Mouse (Mus musculus): Measurements from ENCODE around the gene Colq. TPM values are rescaled to one million over a fixed set of nuclear protein-coding genes. Genes with fewer than 3 reads are reported as not detected.
A peak's percentile ranks its signal among the peaks of the same experiment; 100 is the strongest.

The Colq gene
- polyA plus RNA-seq, 1 experiment, result not detected

GRCm38 (mm10) chr14:31509911-31510310 is 81.2 kb downstream of the Colq start:
- Histone ChIP-seq H3K27me3 (ENCODE audit: control insufficient read depth, insufficient read depth, insufficient read length) (no peaks in the 10 kb centered on the region), H3ac (ENCODE audit: control insufficient read depth, insufficient read length, low read depth) (no peak overlapping the region), H3K79me2 (ENCODE audit: control insufficient read depth, insufficient read depth) (peaks cover 7% of the 10 kb centered on the region), H3K4me3 (ENCODE audit: insufficient read depth, poor library complexity, severe bottlenecking) (no peak overlapping the region), H3K79me3 (ENCODE audit: low read depth) (no peaks in the 10 kb centered on the region), H3K36me3 (ENCODE audit: control insufficient read depth, insufficient read depth) (peaks cover 69% of the 10 kb centered on the region)
- TF ChIP-seq CEBPB (IDR thresholded peaks at IDR 0.05; ENCODE audit: low read depth) (no peak), CTCF (IDR thresholded peaks at IDR 0.05; ENCODE audit: control insufficient read depth, insufficient read depth, insufficient read length) (no peak), MYOD1 (IDR thresholded peaks at IDR 0.05; ENCODE audit: control insufficient read depth, insufficient read length, low read depth) (no peak), USF1 (IDR thresholded peaks at IDR 0.05; ENCODE audit: low read depth) (no peak), FOSL1 (IDR thresholded peaks at IDR 0.05; ENCODE audit: insufficient read depth, low read length, poor library complexity, severe bottlenecking) (no peak), MYOG (IDR thresholded peaks at IDR 0.05; ENCODE audit: control insufficient read depth, extremely low read depth, insufficient read length) (no peak), MAX (IDR thresholded peaks at IDR 0.05) (no peak)

GRCm38 (mm10) chr14:31506456-31506855 is 84.7 kb downstream of the Colq start:
- no peaks in the 10 kb centered on the region for H3K27me3 ChIP-seq (ENCODE audit: control insufficient read depth, insufficient read depth, insufficient read length)
- peaks cover 85% of the 10 kb centered on the region for H3K36me3 ChIP-seq (ENCODE audit: control insufficient read depth, insufficient read depth)
- no peak for TF ChIP-seq FOSL1 (IDR thresholded peaks at IDR 0.05; ENCODE audit: insufficient read depth, low read length, poor library complexity, severe bottlenecking)
- TF ChIP-seq CTCF (IDR thresholded peaks at IDR 0.05; ENCODE audit: control insufficient read depth, insufficient read depth, insufficient read length), result no peak
- TF ChIP-seq MYOD1 (IDR thresholded peaks at IDR 0.05; ENCODE audit: control insufficient read depth, insufficient read length, low read depth), result no peak
- TF ChIP-seq USF1 (IDR thresholded peaks at IDR 0.05; ENCODE audit: low read depth), result no peak
- TF ChIP-seq CEBPB (IDR thresholded peaks at IDR 0.05; ENCODE audit: low read depth), result no peak
- TF ChIP-seq MAX (IDR thresholded peaks at IDR 0.05), result no peak
- TF ChIP-seq MYOG (IDR thresholded peaks at IDR 0.05; ENCODE audit: control insufficient read depth, extremely low read depth, insufficient read length), result no peak
- H3ac ChIP-seq (ENCODE audit: control insufficient read depth, insufficient read length, low read depth), result no peak overlapping the region
- H3K4me3 ChIP-seq (ENCODE audit: insufficient read depth, poor library complexity, severe bottlenecking), result no peak overlapping the region
- H3K79me2 ChIP-seq (ENCODE audit: control insufficient read depth, insufficient read depth), result peaks cover 18% of the 10 kb centered on the region
- H3K79me3 ChIP-seq (ENCODE audit: low read depth), result peaks cover 10% of the 10 kb centered on the region

DNA sequence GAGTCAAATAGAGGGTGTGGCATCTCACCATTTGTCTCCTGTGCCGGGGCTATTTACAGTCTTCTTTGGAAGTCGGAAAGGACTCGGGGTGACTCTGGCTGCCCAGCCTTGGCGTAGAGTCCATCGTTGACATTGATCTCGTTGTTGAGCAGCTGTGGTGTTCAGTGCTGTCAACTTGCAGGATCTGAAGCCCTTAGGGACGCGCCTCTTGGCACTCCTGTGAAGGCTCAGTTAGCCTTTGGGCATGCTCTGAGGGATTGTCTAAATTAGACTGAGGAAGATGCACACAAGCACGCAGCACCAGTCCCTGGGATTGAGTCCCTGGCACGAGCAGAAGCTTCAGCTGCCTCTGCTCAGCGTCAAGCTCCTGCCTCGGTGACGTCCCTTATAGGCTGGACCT is 87.7 kb downstream of the Colq start:
- no peaks in the 10 kb centered on the region for H3K27me3 ChIP-seq (ENCODE audit: control insufficient read depth, insufficient read depth, insufficient read length)
- no peak for TF ChIP-seq MYOD1 (IDR thresholded peaks at IDR 0.05; ENCODE audit: control insufficient read depth, insufficient read length, low read depth)
- TF ChIP-seq USF1 (IDR thresholded peaks at IDR 0.05; ENCODE audit: low read depth), result no peak
- TF ChIP-seq CTCF (IDR thresholded peaks at IDR 0.05; ENCODE audit: control insufficient read depth, insufficient read depth, insufficient read length), result no peak
- no peak for TF ChIP-seq FOSL1 (IDR thresholded peaks at IDR 0.05; ENCODE audit: insufficient read depth, low read length, poor library complexity, severe bottlenecking)
- no peak for TF ChIP-seq MAX (IDR thresholded peaks at IDR 0.05)
- TF ChIP-seq CEBPB (IDR thresholded peaks at IDR 0.05; ENCODE audit: low read depth), result no peak
- TF ChIP-seq MYOG (IDR thresholded peaks at IDR 0.05; ENCODE audit: control insufficient read depth, extremely low read depth, insufficient read length), result no peak
- no peak overlapping the region for H3K4me3 ChIP-seq (ENCODE audit: insufficient read depth, poor library complexity, severe bottlenecking)
- peaks cover 95% of the 10 kb centered on the region for H3K36me3 ChIP-seq (ENCODE audit: control insufficient read depth, insufficient read depth)
- H3K79me2 ChIP-seq (ENCODE audit: control insufficient read depth, insufficient read depth), result peaks cover 43% of the 10 kb centered on the region
- H3ac ChIP-seq (ENCODE audit: control insufficient read depth, insufficient read length, low read depth), result no peak overlapping the region
- peaks cover 24% of the 10 kb centered on the region for H3K79me3 ChIP-seq (ENCODE audit: low read depth)

DNA sequence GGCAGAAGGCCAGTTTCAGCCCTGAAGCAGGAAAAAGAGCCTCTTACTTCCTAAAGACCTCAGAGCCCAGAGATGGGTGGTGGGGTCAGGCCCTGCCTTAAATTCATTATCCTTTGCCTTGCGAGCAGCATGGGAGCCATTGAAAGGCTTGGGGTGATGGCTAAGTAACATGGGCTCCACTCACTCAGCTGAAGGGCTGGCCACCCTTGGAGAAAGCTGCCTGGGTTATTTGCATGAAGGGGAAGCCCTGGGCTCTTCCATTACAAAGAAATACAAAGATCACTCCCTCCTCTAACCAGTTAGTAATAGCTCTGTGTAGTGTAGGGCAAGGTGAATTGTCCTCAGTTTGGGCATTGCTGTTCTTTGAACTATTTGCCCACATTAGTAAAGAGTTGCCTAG is 91.6 kb downstream of the Colq start:
- peaks cover 72% of the 10 kb centered on the region for H3K79me2 ChIP-seq (ENCODE audit: control insufficient read depth, insufficient read depth)

DNA sequence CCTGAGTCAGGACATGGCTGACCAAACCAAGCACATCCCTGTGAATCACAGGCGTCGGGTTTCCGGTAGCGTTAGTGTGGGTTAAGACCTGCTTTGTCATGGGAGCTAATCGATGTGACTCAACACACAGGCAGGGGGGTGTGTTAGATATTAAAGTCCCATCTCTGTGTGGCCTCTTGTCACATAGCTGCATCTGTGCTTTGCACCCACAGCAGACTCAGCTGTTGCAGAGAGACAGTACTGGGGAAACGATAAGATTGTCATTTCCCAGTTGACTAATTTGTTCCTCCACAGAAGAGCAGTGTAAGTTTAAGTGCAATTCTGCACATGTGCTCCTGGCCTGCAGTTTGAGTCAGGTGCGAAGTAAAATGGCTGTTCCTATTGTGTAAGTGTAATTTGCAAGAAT is 94.9 kb downstream of the Colq start:
- H3K36me3 ChIP-seq (ENCODE audit: control insufficient read depth, insufficient read depth), result peaks cover 66% of the 10 kb centered on the region
- peak overlapping the region; percentile 14 for H3ac ChIP-seq (ENCODE audit: control insufficient read depth, insufficient read length, low read depth)
- H3K27me3 ChIP-seq (ENCODE audit: control insufficient read depth, insufficient read depth, insufficient read length), result no peaks in the 10 kb centered on the region
- no peak for TF ChIP-seq CTCF (IDR thresholded peaks at IDR 0.05; ENCODE audit: control insufficient read depth, insufficient read depth, insufficient read length)
- TF ChIP-seq CEBPB (IDR thresholded peaks at IDR 0.05; ENCODE audit: low read depth), result no peak
- peak; percentile 57 for TF ChIP-seq MYOD1 (IDR thresholded peaks at IDR 0.05; ENCODE audit: control insufficient read depth, insufficient read length, low read depth)
- TF ChIP-seq MAX (IDR thresholded peaks at IDR 0.05), result peak; percentile 43
- H3K79me3 ChIP-seq (ENCODE audit: low read depth), result peaks cover 74% of the 10 kb centered on the region
- H3K4me3 ChIP-seq (ENCODE audit: insufficient read depth, poor library complexity, severe bottlenecking), result peak overlapping the region; percentile 85
- H3K79me2 ChIP-seq (ENCODE audit: control insufficient read depth, insufficient read depth), result peaks cover 96% of the 10 kb centered on the region

More for the DNA sequence above, 91.6 kb downstream of the Colq start:
- Histone ChIP-seq H3K27me3 (ENCODE audit: control insufficient read depth, insufficient read depth, insufficient read length) (no peaks in the 10 kb centered on the region), H3ac (ENCODE audit: control insufficient read depth, insufficient read length, low read depth) (no peak overlapping the region), H3K36me3 (ENCODE audit: control insufficient read depth, insufficient read depth) (peaks cover 70% of the 10 kb centered on the region), H3K4me3 (ENCODE audit: insufficient read depth, poor library complexity, severe bottlenecking) (no peak overlapping the region), H3K79me3 (ENCODE audit: low read depth) (peaks cover 59% of the 10 kb centered on the region)
- no peak for TF ChIP-seq MYOD1 (IDR thresholded peaks at IDR 0.05; ENCODE audit: control insufficient read depth, insufficient read length, low read depth)
- no peak for TF ChIP-seq CEBPB (IDR thresholded peaks at IDR 0.05; ENCODE audit: low read depth)
- no peak for TF ChIP-seq MYOG (IDR thresholded peaks at IDR 0.05; ENCODE audit: control insufficient read depth, extremely low read depth, insufficient read length)
- no peak for TF ChIP-seq USF1 (IDR thresholded peaks at IDR 0.05; ENCODE audit: low read depth)
- TF ChIP-seq MAX (IDR thresholded peaks at IDR 0.05), result no peak
- no peak for TF ChIP-seq CTCF (IDR thresholded peaks at IDR 0.05; ENCODE audit: control insufficient read depth, insufficient read depth, insufficient read length)
- TF ChIP-seq FOSL1 (IDR thresholded peaks at IDR 0.05; ENCODE audit: insufficient read depth, low read length, poor library complexity, severe bottlenecking), result no peak

- Histone ChIP-seq H3K79me2 (ENCODE audit: control insufficient read depth, insufficient read depth) (peaks cover 99% of the 10 kb centered on the region), H3K4me3 (ENCODE audit: insufficient read depth, poor library complexity, severe bottlenecking) (peak overlapping the region; percentile 85), H3K79me3 (ENCODE audit: low read depth) (peaks cover 76% of the 10 kb centered on the region), H3K27me3 (ENCODE audit: control insufficient read depth, insufficient read depth, insufficient read length) (no peaks in the 10 kb centered on the region), H3K36me3 (ENCODE audit: control insufficient read depth, insufficient read depth) (peaks cover 66% of the 10 kb centered on the region), H3ac (ENCODE audit: control insufficient read depth, insufficient read length, low read depth) (peak overlapping the region; percentile 78)
- TF ChIP-seq MYOG (IDR thresholded peaks at IDR 0.05; ENCODE audit: control insufficient read depth, extremely low read depth, insufficient read length) (no peak), MYOD1 (IDR thresholded peaks at IDR 0.05; ENCODE audit: control insufficient read depth, insufficient read length, low read depth) (no peak), CTCF (IDR thresholded peaks at IDR 0.05; ENCODE audit: control insufficient read depth, insufficient read depth, insufficient read length) (no peak), FOSL1 (IDR thresholded peaks at IDR 0.05; ENCODE audit: insufficient read depth, low read length, poor library complexity, severe bottlenecking) (no peak), CEBPB (IDR thresholded peaks at IDR 0.05; ENCODE audit: low read depth) (no peak), MAX (IDR thresholded peaks at IDR 0.05) (no peak), USF1 (IDR thresholded peaks at IDR 0.05; ENCODE audit: low read depth) (no peak)
Measured at GRCm38 (mm10) chr14:31495538-31495937, 95.6 kb downstream of the Colq start.
